Mouse (Mus musculus) testis, adult 2 months (tissue): ENCODE measurements at regions not wholly inside any gene's neighbourhood (a gene's known extent, or its start where the extent isn't known, plus 50 kb on each side); places are given as distances from the start of the nearest gene placed in this dataset.

Experiments
- CTCF ChIP-seq: fragments of 200-500 bp; IDR thresholded peaks from 2 replicates; pipeline ENCODE4 v1.5.1; 2012; ENCODE audit warnings: low read depth, mild to moderate bottlenecking, inconsistent platforms, low read length, moderate library complexity; ENCODE audit not compliant: control insufficient read depth, insufficient read depth, insufficient replicate concordance
- POLR2A ChIP-seq: fragments of 200-500 bp; IDR thresholded peaks from 2 replicates; pipeline ENCODE4 v1.6.1; 2012; ENCODE audit warnings: low read depth, mild to moderate bottlenecking, inconsistent platforms, low read length, moderate library complexity; ENCODE audit not compliant: control insufficient read depth

DNA sequence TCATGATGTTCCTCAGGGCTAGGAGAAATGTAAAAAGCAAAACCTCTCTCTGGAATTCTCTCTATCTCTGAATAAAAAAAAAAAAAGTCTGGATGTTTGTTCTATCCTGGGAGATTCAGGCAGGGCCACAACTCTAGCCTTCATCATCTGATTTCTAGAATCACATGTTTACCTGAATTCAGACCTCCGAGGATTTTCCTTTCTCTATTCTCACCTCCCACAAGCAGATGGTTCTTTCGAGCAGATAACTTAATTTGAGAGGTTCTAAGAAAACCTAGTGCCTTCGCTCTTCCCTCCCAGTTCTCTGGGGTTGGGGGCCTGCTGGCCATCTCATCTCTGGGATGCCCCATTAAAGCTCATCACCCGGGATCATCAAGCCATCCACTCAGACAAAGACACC lies 219.3 kb upstream of the Snx19 start:
- TF ChIP-seq POLR2A (no peak), CTCF (no peak)
